ENCODE assay signal across 15 mouse cellular contexts in genomic region chr19:43617761-43618349, GRCm38 (mm10). TPM values are rescaled to one million over a fixed set of nuclear protein-coding genes. Genes with fewer than 3 reads are reported as not detected.
"Had no signal": no experiment of that assay in that cellular context is flagged by ENCODE, and none has a peak within 500 bp of the region (broad histone marks: within the 10 kb centered on the region; RNA-seq: fewer than 3 reads in every experiment).

No protein-coding gene starts in this region.

- H3K9me3 ChIP-seq: liver, embryonic 13.5 days had no signal

- H3K36me3 ChIP-seq: liver, embryonic 13.5 days had no signal

- H3K4me2 ChIP-seq: liver, embryonic 13.5 days had no signal

- H3K9ac ChIP-seq: liver, embryonic 13.5 days had no signal

- H3K4me3 ChIP-seq: liver, embryonic 13.5 days had no signal

- DNase-seq: kidney, adult 9 months; kidney, postnatal 14 days; liver, embryonic 13.5 days; lung, adult 2 months; midbrain, embryonic 14.5 days; right cerebral cortex, postnatal 25 days; thymus, adult 18-20 months; thymus, postnatal 36 days had no signal

- H3K27ac ChIP-seq: liver, embryonic 13.5 days; macrophage had no signal

RNA-seq across cellular contexts. Expression of gene Nkx2-3, which starts 5.7 kb away (rescaled TPM):
- polyA plus RNA-seq: limb, embryonic 11.5 days; limb, embryonic 14.5 days; lung, adult 2 months; lung, embryonic 16.5 days; macrophage; midbrain, postnatal 0 days; neural tube, embryonic 14.5 days; urinary bladder, adult 2 months had no signal
